Mouse (Mus musculus): ENCODE data around the gene Col16a1.
A peak's percentile ranks its signal among the peaks of the same experiment; 100 is the strongest.

Col16a1 gene

DNA sequence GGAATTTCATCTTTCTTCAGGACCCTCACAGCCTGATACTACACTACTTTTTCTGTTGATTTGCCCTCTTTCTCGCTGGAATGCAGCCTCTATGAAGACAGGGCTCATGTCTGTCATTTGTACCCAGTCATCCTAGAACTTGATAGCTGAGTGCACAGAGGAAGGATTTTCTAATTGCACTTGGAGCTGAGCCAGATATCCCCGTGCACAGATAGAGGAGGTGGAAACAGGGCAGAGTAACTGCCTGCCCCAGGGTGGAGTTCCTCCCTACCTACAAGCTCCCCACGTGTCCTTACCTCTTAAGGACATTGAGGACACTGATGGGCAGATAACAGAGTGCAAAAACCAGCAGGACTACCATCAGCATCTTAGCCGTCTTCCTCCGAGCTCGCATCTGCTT, 85.8 kb downstream of the Col16a1 start:
- no peak for DNase-seq

GRCm38 (mm10) chr4:130138441-130139213, 91.0 kb downstream of the Col16a1 start:
- peak; percentile 44 for DNase-seq

GRCm38 (mm10) chr4:130139214-130139492, 91.5 kb downstream of the Col16a1 start, which contains the start of gene Hcrtr1:
Gene Hcrtr1, minus strand, starts transcription at chr4:130139359.
- no peak for DNase-seq

GRCm38 (mm10) chr4:130140992-130141402, 93.4 kb downstream of the Col16a1 start:
- DNase-seq, result no peak

GRCm38 (mm10) chr4:130141786-130142185, 94.1 kb downstream of the Col16a1 start:
- no peak for DNase-seq

GRCm38 (mm10) chr4:130148405-130148804, 100.8 kb downstream of the Col16a1 start:
- no peak for DNase-seq
